In the genomic region with DNA sequence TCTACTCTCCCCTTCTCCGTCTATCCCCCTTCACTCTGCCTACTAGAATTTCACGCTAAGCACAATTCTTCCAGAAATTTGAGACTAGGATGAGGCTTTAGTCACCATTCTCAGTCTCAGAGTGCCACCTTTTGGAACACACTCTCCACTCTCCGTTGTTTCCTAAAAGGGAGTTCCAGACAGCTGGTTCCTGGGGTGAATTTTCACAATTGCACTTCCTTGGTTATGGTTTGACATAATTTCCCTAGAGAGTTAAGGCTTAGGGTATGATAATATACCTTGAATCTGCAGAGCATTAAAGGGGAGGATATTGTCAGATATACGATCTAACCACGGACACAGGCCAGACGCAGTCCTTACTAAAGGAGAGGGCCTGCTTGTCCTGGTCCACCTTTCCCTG, we compare ENCODE assay signal across 8 mouse cellular contexts.
DNase-seq lines count a peak whose midpoint lies in the region; ATAC-seq and TF ChIP-seq lines count a peak whose summit lies in the region.

No protein-coding gene starts in this region.

- H3K27ac ChIP-seq in intestine, postnatal 0 days (ENCODE audit: low read depth, low read length) = no peak overlapping the region
- no peak overlapping the region for H3K27ac ChIP-seq in intestine, embryonic 16.5 days (ENCODE audit: low read length)

- no peaks in the 10 kb centered on the region for H3K9me3 ChIP-seq in intestine, postnatal 0 days (ENCODE audit: control insufficient read depth)
- H3K9me3 ChIP-seq in intestine, embryonic 16.5 days (ENCODE audit: control insufficient read depth, low read length) = no peaks in the 10 kb centered on the region

- peak; percentile 69 for TF ChIP-seq CTCF in intestine, postnatal 0 days (IDR thresholded peaks at IDR 0.05; ENCODE audit: low read depth)

- no peaks in the 10 kb centered on the region for H3K27me3 ChIP-seq in intestine, postnatal 0 days (replicated peaks; ENCODE audit: control insufficient read depth, insufficient read depth, low read length)
- H3K27me3 ChIP-seq in intestine, embryonic 16.5 days (replicated peaks; ENCODE audit: control insufficient read depth, insufficient read depth, low read length) = no peaks in the 10 kb centered on the region

- ATAC-seq in intestine, postnatal 0 days = no peak
- ATAC-seq in intestine, embryonic 16.5 days = no peak
- no peak for ATAC-seq in megakaryocyte, adult 5-6 weeks (ENCODE audit: poor library complexity, severe bottlenecking)

- H3K4me1 ChIP-seq in intestine, postnatal 0 days (replicated peaks; ENCODE audit: control insufficient read depth, insufficient read depth, low read length) = no peaks in the 10 kb centered on the region
- no peaks in the 10 kb centered on the region for H3K4me1 ChIP-seq in intestine, embryonic 16.5 days (ENCODE audit: control insufficient read depth, insufficient read depth, low read length)

- 57% methylated on average over 6 of the region's 6 CpGs for WGBS in intestine, postnatal 0 days
- 46% methylated on average over 6 of the region's 6 CpGs for WGBS in intestine, embryonic 16.5 days

- DNase-seq in adipocyte (ENCODE audit: low spot score) = peak; percentile 58
- DNase-seq in forelimb bud, embryonic 11.5 days (ENCODE audit: low read depth, low spot score) = peak; percentile 60
- peak; percentile 6 to 17 for DNase-seq in left cerebral cortex, postnatal 36 days (ENCODE audit: low spot score in 2 of 2)
- DNase-seq in retina, postnatal 1 day = no peak
- no peak for DNase-seq in gastrocnemius, postnatal 10 days

- no peak overlapping the region for H3K4me2 ChIP-seq in intestine, postnatal 0 days (replicated peaks; ENCODE audit: low read depth)
- no peak overlapping the region for H3K4me2 ChIP-seq in intestine, embryonic 16.5 days (ENCODE audit: low read depth, low read length)

- intact Hi-C loops in left cerebral cortex, postnatal 36 days (cut with DNase I) = loop anchor here (5.0 kb wide), 2 partner anchors 138 to 488 kb away; no protein-coding TSS in a partner anchor

- no peak overlapping the region for H3K4me3 ChIP-seq in intestine, postnatal 0 days (ENCODE audit: low read depth, low read length)
- H3K4me3 ChIP-seq in intestine, embryonic 16.5 days (ENCODE audit: low read length) = no peak overlapping the region

- H3K36me3 ChIP-seq in intestine, postnatal 0 days (ENCODE audit: control insufficient read depth, insufficient read depth) = no peaks in the 10 kb centered on the region
- H3K36me3 ChIP-seq in intestine, embryonic 16.5 days (ENCODE audit: control insufficient read depth, insufficient read depth, low read length) = no peaks in the 10 kb centered on the region

- no peak overlapping the region for H3K9ac ChIP-seq in intestine, postnatal 0 days (ENCODE audit: low read depth, low read length)
- H3K9ac ChIP-seq in intestine, embryonic 16.5 days (ENCODE audit: low read depth, low read length) = no peak overlapping the region

Comparison
In these comparisons a context has a peak if more than half of its experiments do, and no peak if none do; other contexts are left out.
1. DNase-seq: peak in adipocyte (single experiment), forelimb bud, embryonic 11.5 days (single experiment) and left cerebral cortex, postnatal 36 days (2 of 2); none in retina, postnatal 1 day (single experiment) and gastrocnemius, postnatal 10 days (single experiment).